Mouse (Mus musculus) retina, embryonic 14.5 days (tissue): Measurements from ENCODE around the gene Rad23b.
"Not testable (repeated sequence)": the region's sequence is repeated elsewhere in the genome, so short reads cannot be mapped to it uniquely, and the experiment has no call there.

Experiments used
- DNase-seq: peaks from one replicate; pipeline ENCODE4 v3.0.0-alpha.2; 2015; ENCODE audit warnings: low spot score

The Rad23b gene

GRCm38 (mm10) chr4:55349452-55350218, at the start of gene Rad23b:
Rad23b (plus strand) TSS chr4:55350043.
- DNase-seq = peak; percentile 99

- DNase-seq = no peak
Measured at GRCm38 (mm10) chr4:55304121-55304520, 45.7 kb upstream of the Rad23b start.

GRCm38 (mm10) chr4:55306636-55307035, 43.2 kb upstream of the Rad23b start:
- no peak for DNase-seq

GRCm38 (mm10) chr4:55316726-55317125, 33.1 kb upstream of the Rad23b start:
- peak; percentile 5 for DNase-seq

- DNase-seq = not testable (repeated sequence)
Measured at GRCm38 (mm10) chr4:55318350-55318749, 31.5 kb upstream of the Rad23b start.

- no peak for DNase-seq
Measured at GRCm38 (mm10) chr4:55325786-55326518, 23.9 kb upstream of the Rad23b start.

GRCm38 (mm10) chr4:55327508-55327907, 22.3 kb upstream of the Rad23b start:
- DNase-seq = no peak

- no peak for DNase-seq
Measured at GRCm38 (mm10) chr4:55328471-55328870, 21.4 kb upstream of the Rad23b start.

GRCm38 (mm10) chr4:55328928-55329327, 20.9 kb upstream of the Rad23b start:
- not testable (repeated sequence) for DNase-seq

- no peak for DNase-seq
Measured at GRCm38 (mm10) chr4:55329621-55330346, 20.1 kb upstream of the Rad23b start.

GRCm38 (mm10) chr4:55335030-55335770, 14.6 kb upstream of the Rad23b start:
- no peak for DNase-seq

- DNase-seq = no peak
Measured at GRCm38 (mm10) chr4:55338905-55339304, 10.9 kb upstream of the Rad23b start.

GRCm38 (mm10) chr4:55339388-55339787, 10.5 kb upstream of the Rad23b start:
- no peak for DNase-seq

GRCm38 (mm10) chr4:55341797-55342196, 8.0 kb upstream of the Rad23b start:
- no peak for DNase-seq

- no peak for DNase-seq
Measured at GRCm38 (mm10) chr4:55342602-55343001, 7.2 kb upstream of the Rad23b start.

- no peak for DNase-seq
Measured at GRCm38 (mm10) chr4:55343287-55343686, 6.6 kb upstream of the Rad23b start.

- DNase-seq = peak; percentile 8
Measured at GRCm38 (mm10) chr4:55348759-55349451, 938 bp upstream of the Rad23b start.

GRCm38 (mm10) chr4:55350219-55350931, 532 bp downstream of the Rad23b start:
- peak; percentile 60 for DNase-seq

- no peak for DNase-seq
Measured at GRCm38 (mm10) chr4:55351037-55351436, 1.2 kb downstream of the Rad23b start.

GRCm38 (mm10) chr4:55351860-55352259, 2.0 kb downstream of the Rad23b start:
- no peak for DNase-seq

GRCm38 (mm10) chr4:55354038-55354437, 4.2 kb downstream of the Rad23b start:
- DNase-seq = no peak
